Mouse (Mus musculus): ENCODE data around the gene Hps3. TPM values are rescaled to one million over a fixed set of nuclear protein-coding genes. Genes with fewer than 3 reads are reported as not detected.

Hps3 gene
- polyA plus RNA-seq, 1 experiment, result 3.6 TPM

DNA sequence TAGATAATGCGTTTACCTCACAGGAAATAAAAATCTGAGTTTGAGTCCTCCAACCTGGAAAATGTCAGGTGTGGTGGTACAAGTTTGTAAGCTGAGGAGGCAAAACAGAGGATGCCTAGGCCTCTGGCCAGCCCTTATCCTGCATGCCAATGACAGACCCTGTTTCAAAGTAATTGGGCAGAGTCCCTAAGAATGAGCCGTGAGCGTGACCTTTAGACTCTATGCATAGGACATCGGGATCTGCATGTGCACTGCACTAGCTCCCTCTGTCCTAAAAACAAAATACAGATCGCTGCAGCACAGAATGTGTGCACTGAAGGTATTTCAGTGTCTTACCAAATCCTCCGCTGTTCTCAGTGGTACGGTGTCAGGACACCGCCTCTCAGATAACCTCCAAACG lies 24.7 kb downstream of the Hps3 start:
- no peak for DNase-seq (ENCODE audit: low read depth, low spot score)
- 86% methylated on average over 9 of the region's 9 CpGs for WGBS

DNA sequence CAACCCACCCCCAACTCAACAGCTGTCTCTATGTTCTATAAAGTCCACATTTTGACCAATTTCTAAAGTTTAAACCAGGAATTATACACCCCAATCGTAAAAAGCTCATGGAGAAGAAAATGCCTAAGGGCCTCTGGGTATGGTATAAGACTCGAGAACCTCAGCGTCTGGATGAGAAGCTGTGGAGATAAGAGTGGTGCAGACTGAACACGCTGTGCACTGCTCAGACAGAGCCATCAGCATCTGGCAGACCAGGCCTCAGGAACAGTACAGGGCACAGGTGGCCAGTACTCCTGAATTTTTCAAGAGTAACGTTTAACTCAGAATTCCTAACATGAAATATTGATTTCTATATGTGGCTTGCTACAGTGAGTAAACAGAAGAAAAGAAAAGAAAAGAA lies 27.4 kb downstream of the Hps3 start:
- no peak for DNase-seq (ENCODE audit: low read depth, low spot score)
- 58% methylated on average over 5 of the region's 5 CpGs for WGBS

DNA sequence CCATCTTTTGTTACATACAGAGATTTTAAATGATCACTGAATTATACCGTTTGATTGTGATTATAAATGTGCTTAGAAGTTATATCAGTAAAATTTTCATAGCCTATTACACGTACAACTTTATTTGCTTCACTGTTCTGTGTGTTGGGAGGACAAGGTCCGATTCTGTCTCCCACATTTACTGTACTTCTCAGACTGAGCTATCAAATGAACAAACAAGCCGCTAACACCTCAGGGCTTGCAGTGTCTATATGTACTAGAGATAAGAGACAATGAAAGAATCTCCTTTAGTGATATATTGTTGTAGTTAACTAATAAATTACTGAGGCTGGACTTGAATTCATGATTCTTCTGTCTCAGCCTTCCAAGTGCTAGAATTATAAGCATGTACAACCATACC lies 27.8 kb downstream of the Hps3 start:
- DNase-seq (ENCODE audit: low read depth, low spot score), result peak; percentile 21
- whole genome bisulfite sequencing, result 39% methylated on average over 4 of the region's 4 CpGs

DNA sequence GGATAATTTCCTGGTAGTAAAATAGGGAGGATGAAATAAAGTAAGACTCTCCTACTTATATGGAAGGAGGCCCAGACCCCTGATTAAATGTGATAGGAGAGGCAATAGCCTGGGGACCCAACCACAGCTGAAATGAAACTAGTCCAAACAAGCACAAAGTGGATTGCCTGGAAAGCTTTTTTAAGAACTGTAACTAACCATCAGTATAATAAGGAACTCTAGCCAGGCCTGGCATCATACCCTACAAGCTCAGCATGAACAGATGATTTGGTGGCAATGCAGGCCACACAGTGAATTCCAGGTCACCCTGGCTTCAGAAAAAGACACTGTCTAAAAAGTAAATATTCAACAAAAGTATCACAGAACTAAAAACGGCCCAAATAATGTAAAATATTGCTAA lies 29.5 kb downstream of the Hps3 start:
- no peak for DNase-seq (ENCODE audit: low read depth, low spot score)
- 30% methylated on average over 1 of the region's 1 CpGs for WGBS

DNA sequence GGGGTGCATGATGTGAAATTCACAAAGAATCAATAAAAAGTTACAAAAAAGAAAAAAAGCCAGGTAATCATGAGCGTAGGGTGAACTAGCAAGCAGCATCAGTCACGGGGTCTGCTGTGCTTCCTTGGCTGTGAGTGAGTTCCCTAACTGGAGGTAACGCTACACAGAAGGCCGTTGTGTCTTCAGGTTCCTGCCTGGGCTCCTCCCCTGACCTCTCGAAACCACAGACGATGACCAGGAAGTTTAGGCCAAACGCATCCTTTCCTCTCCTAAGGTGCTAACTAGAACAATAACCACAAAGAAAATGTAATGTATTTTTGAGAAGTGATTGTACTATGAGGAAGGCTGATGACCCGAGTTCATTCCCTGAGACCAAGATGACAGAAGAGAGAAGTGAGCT lies 30.7 kb downstream of the Hps3 start:
- 85% methylated on average over 8 of the region's 8 CpGs for WGBS
- DNase-seq (ENCODE audit: low read depth, low spot score), result no peak

DNA sequence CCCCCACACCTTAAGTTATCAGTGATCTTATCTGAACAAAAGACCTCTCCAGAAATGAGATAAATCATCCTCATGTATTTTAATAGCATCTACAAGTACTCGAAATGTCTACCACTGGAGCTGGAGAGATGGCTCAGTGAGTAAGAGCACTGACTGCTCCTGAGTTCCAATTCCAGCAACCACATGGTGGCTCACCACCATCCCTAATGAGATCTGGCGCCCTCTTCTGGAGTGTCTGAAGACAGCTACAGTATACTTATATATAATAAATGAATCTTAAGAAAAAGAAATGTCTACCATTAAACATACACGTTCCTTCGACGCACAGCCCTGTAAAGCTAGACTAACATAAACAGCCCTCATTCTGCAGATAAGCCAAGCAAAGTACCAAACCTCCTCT lies 32.3 kb downstream of the Hps3 start:
- DNase-seq (ENCODE audit: low read depth, low spot score), result no peak
- 75% methylated on average over 5 of the region's 5 CpGs for WGBS

DNA sequence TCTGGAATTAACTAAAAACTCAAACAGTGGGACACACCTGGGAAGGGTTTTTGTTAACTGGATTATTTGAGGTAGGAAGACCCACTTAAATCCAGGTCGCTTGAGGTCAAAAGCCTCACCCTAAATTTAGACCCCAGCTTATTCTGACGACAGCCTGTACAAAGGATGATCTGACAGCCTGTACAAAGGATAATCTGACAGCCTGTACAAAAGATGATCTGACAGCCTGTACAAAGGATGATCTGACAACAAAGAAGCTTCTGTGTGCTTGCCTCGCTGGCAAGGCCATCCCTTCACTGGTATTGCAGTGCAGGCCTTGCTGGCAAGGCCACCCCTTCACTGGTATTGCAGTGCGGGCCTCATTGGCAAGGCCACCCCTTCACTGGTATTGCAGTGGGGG lies 34.3 kb downstream of the Hps3 start:
- WGBS, result 86% methylated on average over 4 of the region's 4 CpGs
- no peak for DNase-seq (ENCODE audit: low read depth, low spot score)

DNA sequence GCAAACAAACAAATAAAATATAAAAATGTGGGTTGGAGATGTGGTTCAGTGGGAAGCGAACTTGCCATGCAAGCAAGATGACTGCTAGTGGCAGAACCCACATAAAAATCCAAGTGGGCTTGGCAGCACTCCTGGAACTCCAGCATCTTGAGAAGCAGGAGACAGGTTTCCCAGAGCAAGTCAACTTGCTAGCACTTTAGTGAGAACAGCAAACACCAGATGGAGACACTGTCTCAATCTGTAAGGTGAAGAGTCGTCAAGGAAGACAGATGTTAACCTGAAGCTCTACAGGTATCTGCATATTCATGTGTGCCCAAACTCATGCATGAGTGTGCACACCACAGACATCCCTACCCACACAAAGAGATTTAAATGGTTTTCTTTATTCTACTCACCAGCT lies 35.6 kb downstream of the Hps3 start:
- DNase-seq (ENCODE audit: low read depth, low spot score), result no peak
- 75% methylated on average over 2 of the region's 2 CpGs for WGBS

DNA sequence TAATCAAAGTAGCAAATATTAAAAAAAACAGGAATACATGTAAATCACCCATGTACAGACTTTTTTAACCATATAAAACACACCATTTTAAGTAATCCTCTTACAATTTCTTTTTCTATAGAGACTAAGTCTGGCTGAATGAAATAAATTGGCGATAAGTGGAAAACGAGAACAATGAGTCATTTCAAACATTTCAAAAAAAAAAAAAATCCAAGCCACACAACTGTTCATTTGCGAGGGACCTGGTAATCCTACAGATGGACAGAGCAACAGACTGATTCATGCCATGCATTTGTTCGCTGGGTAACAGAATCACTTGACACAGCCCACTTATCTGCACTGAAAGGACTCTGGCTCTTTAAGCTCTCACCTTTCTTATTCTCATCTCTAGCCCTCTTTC lies 42.7 kb downstream of the Hps3 start:
- no peak for DNase-seq (ENCODE audit: low read depth, low spot score)
- WGBS, result 88% methylated on average over 4 of the region's 4 CpGs

DNA sequence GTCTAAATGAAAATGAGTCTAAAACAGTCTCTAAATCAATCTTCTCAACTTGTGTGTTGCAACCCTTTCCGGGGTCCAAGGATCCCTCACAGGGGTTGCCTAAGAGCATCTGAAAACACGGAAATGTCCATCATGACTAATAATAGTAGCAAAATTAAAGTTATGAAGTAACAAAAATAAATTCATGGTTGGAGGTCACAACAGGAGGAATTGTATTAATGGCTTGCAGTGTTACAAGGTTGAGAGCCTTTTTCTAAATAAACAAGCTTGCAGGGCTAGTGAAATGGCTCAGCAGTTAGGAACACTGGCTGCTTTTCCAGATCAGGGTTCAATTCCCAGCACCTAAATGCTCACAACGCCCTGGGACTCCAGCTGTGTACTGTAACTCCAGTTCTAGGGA lies 45.1 kb downstream of the Hps3 start:
- DNase-seq (ENCODE audit: low read depth, low spot score), result no peak
- 86% methylated on average over 3 of the region's 3 CpGs for WGBS

DNA sequence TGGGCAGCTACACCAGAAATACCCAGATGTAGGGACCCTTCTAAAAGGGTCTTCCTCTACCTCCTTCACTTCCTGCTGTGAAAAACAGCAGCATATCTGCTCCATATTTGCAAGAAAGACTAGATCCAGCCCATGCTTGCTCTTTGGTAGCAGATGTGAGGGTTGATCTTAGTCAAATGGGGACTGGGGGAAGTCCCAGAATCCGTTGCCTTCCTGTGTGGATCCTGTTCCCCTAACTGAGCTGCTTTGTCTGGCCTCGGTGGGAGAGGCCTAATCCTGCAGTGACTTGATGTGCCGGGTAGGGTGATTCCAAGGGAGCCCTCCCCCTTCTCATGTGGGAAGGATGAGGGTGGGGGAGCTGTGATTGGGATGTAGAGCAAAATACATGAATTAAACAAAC lies 49.0 kb downstream of the Hps3 start:
- 61% methylated on average over 3 of the region's 3 CpGs for WGBS
- DNase-seq (ENCODE audit: low read depth, low spot score), result no peak

DNA sequence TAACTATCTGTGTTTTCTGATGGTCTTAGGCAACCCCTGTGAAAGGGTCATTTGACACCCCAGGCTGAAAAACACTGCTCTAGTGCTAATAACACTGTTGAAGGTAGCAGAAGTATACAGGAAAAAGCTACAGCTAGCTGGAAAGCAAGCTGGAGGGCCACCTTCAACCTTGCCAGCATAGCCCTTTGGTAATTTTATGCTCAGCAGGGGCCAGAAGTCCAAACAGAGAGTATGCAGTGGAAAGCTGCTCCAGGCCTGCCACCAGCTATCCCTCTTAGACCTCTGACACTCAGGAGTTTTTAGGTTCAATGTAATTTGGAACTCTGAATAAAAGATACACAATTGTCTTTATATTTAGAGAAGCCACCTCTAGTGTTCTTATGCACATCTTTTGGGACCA lies 52.3 kb downstream of the Hps3 start:
- DNase-seq (ENCODE audit: low read depth, low spot score), result no peak

DNA sequence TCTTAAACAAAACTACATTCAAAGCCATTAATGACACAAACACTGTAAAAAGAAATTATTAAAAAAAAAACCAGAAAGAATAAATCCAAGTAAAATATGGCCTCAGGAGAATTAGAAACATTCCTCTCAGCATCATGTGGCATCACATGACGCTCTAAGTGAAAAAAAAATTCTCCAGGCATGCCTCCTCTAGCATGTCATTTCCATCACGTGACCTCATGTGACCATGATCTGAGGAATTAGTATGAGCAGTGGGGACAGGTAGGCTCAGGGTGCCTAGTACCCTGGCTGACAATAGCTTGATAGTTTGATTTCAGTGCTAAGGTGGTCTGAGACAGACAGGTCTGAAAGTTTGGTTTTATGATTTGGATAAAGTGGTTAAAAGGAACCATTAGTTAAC lies 54.0 kb downstream of the Hps3 start:
- no peak for DNase-seq (ENCODE audit: low read depth, low spot score)
- 90% methylated on average over 2 of the region's 2 CpGs for WGBS

DNA sequence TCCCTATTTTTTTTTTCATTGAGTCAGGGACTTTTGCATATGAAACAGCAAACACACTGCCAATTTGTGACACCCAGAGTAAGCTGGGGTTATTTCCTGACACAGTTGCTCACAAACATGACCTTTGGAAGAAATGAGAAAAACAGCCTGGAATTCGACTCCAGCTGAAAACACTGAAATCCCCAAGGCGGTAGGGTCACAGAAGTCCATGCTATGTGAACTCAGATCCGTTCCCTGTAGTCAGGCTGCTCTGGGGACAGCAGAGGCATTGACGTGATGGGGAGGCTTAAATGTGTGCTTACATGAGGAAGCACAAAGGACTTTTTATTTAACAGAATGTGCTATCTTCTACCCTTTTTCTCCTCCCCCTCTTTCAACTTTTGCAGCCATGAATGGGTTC lies 56.6 kb downstream of the Hps3 start:
- no peak for DNase-seq (ENCODE audit: low read depth, low spot score)
- WGBS, result 19% methylated on average over 4 of the region's 4 CpGs

DNA sequence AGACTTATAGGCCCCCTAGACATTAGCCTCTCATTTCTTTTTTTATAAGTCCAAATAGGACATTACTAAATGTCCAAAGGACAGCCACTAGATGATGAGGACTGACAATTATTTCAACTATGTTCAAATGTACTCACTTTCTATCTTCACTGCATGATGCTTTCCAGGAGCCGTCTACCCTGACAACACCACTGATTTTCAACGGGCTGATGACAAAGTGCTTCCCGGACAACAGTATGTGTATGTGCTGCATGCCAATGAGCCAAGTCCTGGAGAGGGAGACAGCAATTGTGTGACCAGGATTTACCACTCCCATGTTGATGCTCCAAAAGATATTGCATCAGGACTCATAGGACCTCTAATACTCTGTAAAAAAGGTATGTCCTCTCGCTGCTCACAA lies 69.0 kb downstream of the Hps3 start:
- 90% methylated on average over 4 of the region's 4 CpGs for WGBS
- DNase-seq (ENCODE audit: low read depth, low spot score), result no peak

DNA sequence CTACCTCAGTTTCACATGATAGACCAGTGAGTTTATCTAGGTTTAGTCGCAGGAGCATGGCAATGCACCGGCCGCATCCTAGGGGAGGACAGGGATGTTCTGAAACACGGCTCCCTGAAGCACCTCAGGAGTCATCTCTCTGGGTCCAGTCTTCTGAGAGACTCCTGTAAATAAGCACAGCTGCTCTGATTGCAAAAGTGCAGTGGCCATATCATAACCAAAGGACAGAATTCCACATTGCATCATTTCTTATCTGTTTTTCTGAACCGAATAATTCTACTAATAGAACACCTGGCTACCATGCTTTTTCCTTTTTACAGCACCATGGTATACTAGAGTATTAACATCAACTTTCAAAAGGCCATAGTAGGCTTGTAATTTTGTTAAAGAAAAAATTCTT lies 69.9 kb downstream of the Hps3 start:
- WGBS, result 73% methylated on average over 5 of the region's 5 CpGs
- DNase-seq (ENCODE audit: low read depth, low spot score), result no peak

DNA sequence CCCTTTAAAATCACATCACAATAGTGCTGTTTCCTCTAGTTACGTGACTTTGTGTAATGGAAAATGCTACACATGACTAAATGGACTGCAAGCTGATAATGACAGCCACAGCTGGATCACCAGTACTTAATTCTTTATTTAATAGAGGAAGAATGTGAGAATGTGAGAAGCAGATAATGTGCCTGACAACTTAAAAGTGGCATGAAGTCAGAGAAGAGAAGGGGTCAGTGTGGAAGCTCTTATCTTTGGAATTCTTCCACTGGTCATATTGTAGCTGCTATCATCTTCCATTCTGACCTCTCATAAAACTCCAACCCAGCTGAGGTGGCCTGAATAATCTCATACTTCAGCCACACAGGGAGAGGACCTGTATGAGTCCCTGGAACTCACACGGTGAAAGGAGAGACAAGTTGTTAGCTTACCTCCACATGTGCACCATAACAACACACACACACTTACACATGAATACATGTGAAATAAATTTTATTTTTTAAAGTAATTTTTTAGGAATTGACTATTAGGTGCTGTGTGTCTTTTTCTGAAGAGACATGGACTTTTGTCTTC lies 70.4 kb downstream of the Hps3 start:
- WGBS, result 79% methylated on average over 2 of the region's 2 CpGs
- no peak for DNase-seq (ENCODE audit: low read depth, low spot score)

DNA sequence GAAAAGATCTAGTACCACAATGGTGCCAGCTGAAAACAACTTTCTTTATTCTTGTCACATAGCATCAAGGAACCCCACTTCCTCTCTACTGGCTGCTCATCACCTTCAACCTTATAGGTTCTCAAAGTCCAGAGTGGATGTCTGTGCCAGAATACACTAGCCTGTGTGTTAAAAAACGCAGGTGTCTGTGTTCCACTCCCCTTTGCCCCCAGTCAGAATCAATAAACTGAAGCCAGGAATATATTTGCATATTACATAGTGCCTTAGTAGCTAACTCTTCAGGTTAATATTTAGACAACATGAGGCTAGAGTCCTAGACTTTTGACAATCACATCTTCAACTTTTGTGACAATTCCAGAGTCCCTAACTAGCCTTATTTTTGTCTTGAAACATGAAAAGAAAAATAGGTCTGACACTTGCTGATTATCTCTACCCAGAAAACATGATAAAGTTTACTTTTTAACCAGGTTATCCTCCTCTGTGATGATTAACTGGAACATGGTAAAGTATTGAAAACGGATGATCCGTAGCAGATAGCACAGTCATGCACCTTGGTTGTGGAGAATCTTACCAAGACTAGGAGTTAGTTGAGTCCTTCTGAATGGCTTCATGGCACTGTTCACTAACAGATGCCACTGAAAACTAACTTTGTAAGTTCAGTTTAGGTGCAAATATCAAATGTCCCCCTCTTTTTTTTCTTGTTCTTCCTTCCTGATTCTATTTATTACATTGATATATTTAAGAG lies 72.2 kb downstream of the Hps3 start:
- no peak for DNase-seq (ENCODE audit: low read depth, low spot score)
- WGBS, result 28% methylated on average over 3 of the region's 3 CpGs

DNA sequence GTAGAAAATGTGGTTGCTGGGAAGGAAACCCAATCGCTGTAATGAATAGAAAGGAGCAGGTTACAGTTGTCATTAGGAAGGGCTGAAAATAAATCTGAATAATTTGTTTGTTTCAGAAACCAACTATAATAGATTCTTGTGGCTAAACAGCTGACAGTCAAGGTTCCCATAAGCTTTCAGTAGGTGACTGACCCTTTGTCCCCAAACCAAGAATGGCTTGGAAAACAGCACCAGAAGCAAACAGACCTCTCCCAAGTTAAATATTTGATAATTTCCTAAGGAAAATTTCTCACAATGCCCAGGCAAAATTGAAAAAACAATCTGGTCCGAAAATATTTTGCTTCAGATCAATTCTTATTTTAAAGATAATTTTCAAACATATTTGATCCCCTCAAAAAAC lies 73.8 kb downstream of the Hps3 start:
- WGBS, result 63% methylated on average over 2 of the region's 2 CpGs
- DNase-seq (ENCODE audit: low read depth, low spot score), result no peak

DNA sequence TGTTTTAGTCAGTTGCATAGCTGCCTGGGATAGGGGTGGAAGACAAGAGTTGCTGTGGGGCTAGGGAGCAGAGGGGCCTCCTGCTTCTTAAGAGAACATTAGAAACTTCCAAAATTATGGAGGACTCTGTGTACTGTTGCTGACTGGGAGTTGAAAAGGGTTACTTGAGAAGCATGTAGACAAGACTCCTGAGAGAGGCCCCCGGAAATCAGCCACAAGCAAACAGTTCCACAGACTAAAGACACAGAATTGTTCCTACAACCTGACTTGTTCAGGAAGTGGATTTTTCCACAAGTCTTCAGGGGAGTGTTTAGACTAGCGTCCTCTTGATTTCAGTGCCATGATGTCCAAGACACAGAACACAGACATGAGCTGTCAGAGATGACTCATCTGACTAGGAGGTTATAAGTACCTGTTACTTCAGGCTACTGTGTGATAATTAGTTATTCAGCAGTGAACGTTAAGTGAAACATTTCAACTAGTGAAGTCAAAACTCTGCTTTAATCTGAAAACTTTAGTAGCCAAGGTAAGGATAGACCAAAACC lies 74.5 kb downstream of the Hps3 start:
- no peak for DNase-seq (ENCODE audit: low read depth, low spot score)

DNA sequence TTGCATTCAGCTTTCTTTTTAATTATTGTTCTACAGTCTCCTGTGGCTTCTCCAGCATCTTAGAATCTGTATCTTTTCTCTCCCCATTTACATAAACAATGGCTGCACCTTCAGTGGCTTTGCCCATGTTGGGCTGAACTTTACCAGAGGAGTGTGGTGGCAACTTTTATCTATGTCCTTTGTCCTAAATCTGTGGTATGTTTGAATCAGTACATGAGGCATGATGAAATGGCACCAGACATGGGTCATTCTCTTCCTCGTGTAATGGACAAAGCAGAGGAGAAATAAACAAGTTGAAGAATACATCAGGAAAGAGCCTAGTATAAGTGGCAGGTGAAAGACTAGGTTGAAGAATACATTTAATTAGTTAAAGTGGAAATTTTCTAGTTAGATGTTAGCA lies 76.1 kb downstream of the Hps3 start:
- 57% methylated on average over 1 of the region's 1 CpGs for WGBS
- no peak for DNase-seq (ENCODE audit: low read depth, low spot score)

More for the DNA sequence above, 74.5 kb downstream of the Hps3 start:
- WGBS, result 57% methylated on average over 3 of the region's 3 CpGs

DNA sequence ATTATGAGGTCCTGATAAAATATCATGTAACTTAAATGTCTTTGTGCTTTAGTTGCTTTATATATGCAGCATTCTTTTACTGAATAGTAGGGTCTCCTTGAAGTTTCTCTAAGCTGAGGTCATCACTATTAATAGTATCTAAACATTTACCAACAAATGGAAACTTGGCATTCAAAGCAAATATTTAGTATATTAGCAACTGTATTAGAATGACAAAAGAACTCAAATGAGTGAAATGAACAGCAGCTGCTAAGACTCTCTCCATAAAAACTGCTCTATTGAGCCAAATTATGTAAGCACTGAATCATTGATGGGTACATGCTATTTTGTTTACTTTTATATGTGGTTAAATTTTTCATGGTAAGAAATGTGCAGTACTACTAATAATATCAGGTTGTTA lies 77.1 kb downstream of the Hps3 start:
- DNase-seq (ENCODE audit: low read depth, low spot score), result no peak
